Mouse (Mus musculus): ENCODE measurements at regions not wholly inside any gene's neighbourhood (a gene's known extent, or its start where the extent isn't known, plus 50 kb on each side); places are given as distances from the start of the nearest gene placed in this dataset.

GRCm38 (mm10) chr7:145102692-145103091, 105.2 kb downstream of the 1810010D01Rik start:
- no peak for ATAC-seq (replicated peaks; ENCODE audit: insufficient number of reproducible peaks, insufficient read depth, low FRiP score, low read depth)
- H3K27ac ChIP-seq = no peak overlapping the region
- H3K9me3 ChIP-seq (replicated peaks) = no peaks in the 10 kb centered on the region
- H3K9ac ChIP-seq = no peak overlapping the region
- H3K4me3 ChIP-seq = no peak overlapping the region
- H3K4me2 ChIP-seq = no peak overlapping the region
- 66% methylated on average over 5 of the region's 5 CpGs for WGBS
- no peaks in the 10 kb centered on the region for H3K27me3 ChIP-seq
- no peaks in the 10 kb centered on the region for H3K36me3 ChIP-seq
- H3K4me1 ChIP-seq (replicated peaks) = peaks cover 13% of the 10 kb centered on the region

GRCm38 (mm10) chr7:145102216-145102615, 105.7 kb downstream of the 1810010D01Rik start:
- WGBS = 38% methylated on average over 6 of the region's 6 CpGs
- Histone ChIP-seq H3K27ac (no peak overlapping the region), H3K9ac (no peak overlapping the region), H3K4me1 (replicated peaks) (peaks cover 13% of the 10 kb centered on the region), H3K36me3 (no peaks in the 10 kb centered on the region), H3K9me3 (replicated peaks) (no peaks in the 10 kb centered on the region), H3K27me3 (no peaks in the 10 kb centered on the region), H3K4me3 (no peak overlapping the region), H3K4me2 (no peak overlapping the region)
- no peak for ATAC-seq (replicated peaks; ENCODE audit: insufficient number of reproducible peaks, insufficient read depth, low FRiP score, low read depth)

- 82% methylated on average over 6 of the region's 6 CpGs for WGBS
- Histone ChIP-seq H3K36me3 (no peaks in the 10 kb centered on the region), H3K4me3 (no peak overlapping the region), H3K9ac (no peak overlapping the region), H3K4me2 (no peak overlapping the region), H3K27ac (no peak overlapping the region), H3K9me3 (replicated peaks) (no peaks in the 10 kb centered on the region), H3K4me1 (replicated peaks) (peaks cover 15% of the 10 kb centered on the region), H3K27me3 (no peaks in the 10 kb centered on the region)
- no peak for ATAC-seq (replicated peaks; ENCODE audit: insufficient number of reproducible peaks, insufficient read depth, low FRiP score, low read depth)
Observed at GRCm38 (mm10) chr7:145098335-145098734, 109.6 kb downstream of the 1810010D01Rik start.

GRCm38 (mm10) chr7:145094134-145094526, 113.8 kb downstream of the 1810010D01Rik start:
- no peak for ATAC-seq (replicated peaks; ENCODE audit: insufficient number of reproducible peaks, insufficient read depth, low FRiP score, low read depth)
- Histone ChIP-seq H3K9ac (no peak overlapping the region), H3K4me3 (no peak overlapping the region), H3K4me2 (no peak overlapping the region), H3K9me3 (replicated peaks) (no peaks in the 10 kb centered on the region), H3K4me1 (replicated peaks) (peaks cover 5% of the 10 kb centered on the region; the same call in 1 of the 2 replicates), H3K36me3 (no peaks in the 10 kb centered on the region), H3K27me3 (no peaks in the 10 kb centered on the region), H3K27ac (no peak overlapping the region)
- WGBS = 66% methylated on average over 7 of the region's 7 CpGs

- ATAC-seq (replicated peaks; ENCODE audit: insufficient number of reproducible peaks, insufficient read depth, low FRiP score, low read depth) = 0 out of 2 replicates have a peak, but pooled peaks have one; percentile 34
- 69% methylated on average over 3 of the region's 3 CpGs for WGBS
Observed at GRCm38 (mm10) chr7:145093417-145094133, 114.3 kb downstream of the 1810010D01Rik start.

GRCm38 (mm10) chr7:145092392-145093176, 115.3 kb downstream of the 1810010D01Rik start:
- H3K27ac ChIP-seq = no peak overlapping the region
- no peak overlapping the region for H3K4me2 ChIP-seq
- H3K4me3 ChIP-seq = no peak overlapping the region
- H3K4me1 ChIP-seq (replicated peaks) = peaks cover 9% of the 10 kb centered on the region; the same call in 1 of the 2 replicates
- H3K36me3 ChIP-seq = no peaks in the 10 kb centered on the region
- H3K9ac ChIP-seq = no peak overlapping the region
- no peak for ATAC-seq (replicated peaks; ENCODE audit: insufficient number of reproducible peaks, insufficient read depth, low FRiP score, low read depth)
- H3K9me3 ChIP-seq (replicated peaks) = no peaks in the 10 kb centered on the region
- 74% methylated on average over 6 of the region's 6 CpGs for WGBS
- H3K27me3 ChIP-seq = no peaks in the 10 kb centered on the region

More at GRCm38 (mm10) chr7:145093417-145094133, 114.3 kb downstream of the 1810010D01Rik start:
- Histone ChIP-seq H3K27ac (no peak overlapping the region), H3K4me3 (no peak overlapping the region), H3K4me2 (no peak overlapping the region), H3K27me3 (no peaks in the 10 kb centered on the region), H3K36me3 (no peaks in the 10 kb centered on the region), H3K4me1 (replicated peaks) (peaks cover 5% of the 10 kb centered on the region; the same call in 1 of the 2 replicates), H3K9me3 (replicated peaks) (no peaks in the 10 kb centered on the region), H3K9ac (no peak overlapping the region)

- H3K9me3 ChIP-seq (replicated peaks) = no peaks in the 10 kb centered on the region
- H3K36me3 ChIP-seq = no peaks in the 10 kb centered on the region
- WGBS = 79% methylated on average over 4 of the region's 4 CpGs
- no peak overlapping the region for H3K9ac ChIP-seq
- H3K4me2 ChIP-seq = no peak overlapping the region
- ATAC-seq (replicated peaks; ENCODE audit: insufficient number of reproducible peaks, insufficient read depth, low FRiP score, low read depth) = no peak
- H3K4me1 ChIP-seq (replicated peaks) = peaks cover 12% of the 10 kb centered on the region
- no peak overlapping the region for H3K27ac ChIP-seq
- H3K4me3 ChIP-seq = no peak overlapping the region
- no peaks in the 10 kb centered on the region for H3K27me3 ChIP-seq
Observed at GRCm38 (mm10) chr7:145090849-145091248, 117.1 kb downstream of the 1810010D01Rik start.

- Histone ChIP-seq H3K36me3 (no peaks in the 10 kb centered on the region), H3K4me3 (no peak overlapping the region), H3K27me3 (no peaks in the 10 kb centered on the region), H3K4me1 (replicated peaks) (peaks cover 12% of the 10 kb centered on the region), H3K27ac (no peak overlapping the region), H3K9me3 (replicated peaks) (no peaks in the 10 kb centered on the region), H3K4me2 (no peak overlapping the region), H3K9ac (no peak overlapping the region)
- ATAC-seq (replicated peaks; ENCODE audit: insufficient number of reproducible peaks, insufficient read depth, low FRiP score, low read depth) = no peak
- 59% methylated on average over 3 of the region's 3 CpGs for WGBS
Observed at GRCm38 (mm10) chr7:145089315-145089721, 118.6 kb downstream of the 1810010D01Rik start.

- Histone ChIP-seq H3K4me3 (no peak overlapping the region), H3K9me3 (replicated peaks) (no peaks in the 10 kb centered on the region), H3K4me1 (replicated peaks) (peaks cover 9% of the 10 kb centered on the region), H3K36me3 (no peaks in the 10 kb centered on the region), H3K9ac (no peak overlapping the region), H3K27ac (no peak overlapping the region), H3K27me3 (no peaks in the 10 kb centered on the region), H3K4me2 (no peak overlapping the region)
- 94% methylated on average over 3 of the region's 3 CpGs for WGBS
- ATAC-seq (replicated peaks; ENCODE audit: insufficient number of reproducible peaks, insufficient read depth, low FRiP score, low read depth) = no peak
Observed at GRCm38 (mm10) chr7:145088655-145089054, 119.3 kb downstream of the 1810010D01Rik start.

GRCm38 (mm10) chr7:145087790-145088189, 120.1 kb downstream of the 1810010D01Rik start:
- Histone ChIP-seq H3K4me3 (no peak overlapping the region), H3K27ac (no peak overlapping the region), H3K9ac (no peak overlapping the region), H3K4me2 (no peak overlapping the region), H3K4me1 (replicated peaks) (peaks cover 15% of the 10 kb centered on the region), H3K36me3 (no peaks in the 10 kb centered on the region), H3K9me3 (replicated peaks) (no peaks in the 10 kb centered on the region), H3K27me3 (no peaks in the 10 kb centered on the region)
- ATAC-seq (replicated peaks; ENCODE audit: insufficient number of reproducible peaks, insufficient read depth, low FRiP score, low read depth) = no peak
- WGBS = 61% methylated on average over 5 of the region's 5 CpGs

- Histone ChIP-seq H3K27ac (no peak overlapping the region), H3K4me1 (replicated peaks) (peaks cover 17% of the 10 kb centered on the region), H3K4me2 (no peak overlapping the region), H3K9ac (no peak overlapping the region), H3K36me3 (no peaks in the 10 kb centered on the region), H3K27me3 (no peaks in the 10 kb centered on the region), H3K9me3 (replicated peaks) (no peaks in the 10 kb centered on the region), H3K4me3 (no peak overlapping the region)
- ATAC-seq (replicated peaks; ENCODE audit: insufficient number of reproducible peaks, insufficient read depth, low FRiP score, low read depth) = no peak
- WGBS = 41% methylated on average over 9 of the region's 9 CpGs
Observed at GRCm38 (mm10) chr7:145082917-145083752, 124.8 kb downstream of the 1810010D01Rik start.
